Mouse (Mus musculus) limb, embryonic 14.5 days (tissue): ENCODE data around the gene Rab8b. TPM values are rescaled to one million over a fixed set of nuclear protein-coding genes. Genes with fewer than 3 reads are reported as not detected.
A peak's percentile ranks its signal among the peaks of the same experiment; 100 is the strongest.

Experiments
- ATAC-seq: fragments of 200-750 bp; cut with Nextera tagmentation; 2 replicates; pipeline ENCODE4 v1.8.0; 2017; ENCODE audit warnings: low read depth, moderate number of reproducible peaks, moderate TSS enrichment; ENCODE audit not compliant: low FRiP score
- DNase-seq: peaks from one replicate; pipeline ENCODE4 v3.0.0-alpha.2; 2015; ENCODE audit warnings: low spot score
- H3K27ac ChIP-seq: fragments of 300-500 bp; sonication (generic); replicated peaks from 2 replicates; pipeline ENCODE4 v1.5.1; 2014; ENCODE audit warnings: low read depth, mild to moderate bottlenecking, low read length, moderate library complexity, mixed read lengths
- H3K27me3 ChIP-seq: fragments of 300-500 bp; sonication (generic); 2 replicates; pipeline ENCODE4 v1.6.1; 2014; ENCODE audit warnings: low read length, mixed read lengths; ENCODE audit not compliant: control insufficient read depth, insufficient read depth
- H3K36me3 ChIP-seq: fragments of 300-500 bp; sonication (generic); 2 replicates; pipeline ENCODE4 v1.6.1; 2014; ENCODE audit warnings: mild to moderate bottlenecking, low read length, moderate library complexity, mixed read lengths; ENCODE audit not compliant: control insufficient read depth, insufficient read depth
- H3K4me1 ChIP-seq: fragments of 300-500 bp; sonication (generic); 2 replicates; pipeline ENCODE4 v1.6.1; 2014; ENCODE audit warnings: antibody characterized with exemption, low read length, mixed read lengths; ENCODE audit not compliant: control insufficient read depth, insufficient read depth
- H3K4me2 ChIP-seq: fragments of 300-500 bp; sonication (generic); replicated peaks from 2 replicates; pipeline ENCODE4 v1.6.1; 2014; ENCODE audit warnings: low read depth, mild to moderate bottlenecking, low read length, moderate library complexity; ENCODE audit not compliant: severe bottlenecking
- H3K4me3 ChIP-seq: fragments of 300-500 bp; sonication (generic); replicated peaks from 2 replicates; pipeline ENCODE4 v1.5.1; 2014; ENCODE audit warnings: low read length
- H3K9ac ChIP-seq: fragments of 300-500 bp; sonication (generic); 2 replicates; pipeline ENCODE4 v1.6.1; 2014; ENCODE audit warnings: mild to moderate bottlenecking, low read depth, low read length, moderate library complexity; ENCODE audit not compliant: severe bottlenecking
- H3K9me3 ChIP-seq: fragments of 300-500 bp; sonication (generic); 2 replicates; pipeline ENCODE4 v1.6.1; 2016; ENCODE audit warnings: low read length; ENCODE audit not compliant: control insufficient read depth
- POLR2A ChIP-seq: fragments of 200-500 bp; IDR thresholded peaks from 2 replicates; pipeline ENCODE4 v1.8.0; 2012; ENCODE audit warnings: inconsistent platforms, mild to moderate bottlenecking, moderate library complexity, borderline replicate concordance; ENCODE audit not compliant: insufficient read depth, insufficient read length; ENCODE audit errors: extremely low read depth
- WGBS: fragments of 180-500 bp; shearing (Covaris S2); extraction: QIAGEN DNeasy Blood & Tissue Kit; methylation state at CpG from one replicate; pipeline ENCODE4 v1.1.7; 2014; 5-methylcytosine and 5-hydroxymethylcytosine counted together
- polyA plus RNA-seq, 2 experiments: library from polyadenylated mRNA; depleted of rRNA in 1 of 2; stranded (reverse) in 1 of 2; unstranded in 1 of 2; fragments of >200 nt; fragmentation: Nextera tagmentation in 1 of 2; extraction: Ambion mirVana in 1 of 2; gene quantifications; 2 replicates each; pipeline versions ENCODE4 v1.2.1 to v1.2.3; 2012 to 2014

Rab8b gene
- polyA plus RNA-seq, 2 experiments: 14.3 to 15.4 TPM

GRCm38 (mm10) chr9:66922076-66922475 is 2.6 kb upstream of the Rab8b start:
- Histone ChIP-seq H3K27me3 (no peaks in the 10 kb centered on the region), H3K36me3 (no peaks in the 10 kb centered on the region), H3K4me2 (no peak overlapping the region), H3K9me3 (no peaks in the 10 kb centered on the region), H3K9ac (no peak overlapping the region), H3K4me1 (peaks cover 9% of the 10 kb centered on the region), H3K27ac (no peak overlapping the region), H3K4me3 (no peak overlapping the region)
- 98% methylated on average over 1 of the region's 1 CpGs for WGBS
- ATAC-seq (no peak), DNase-seq (no peak)
- no peak for TF ChIP-seq POLR2A

GRCm38 (mm10) chr9:66920488-66921279 is 1.2 kb upstream of the Rab8b start:
- H3K27ac ChIP-seq: no peak overlapping the region
- no peaks in the 10 kb centered on the region for H3K9me3 ChIP-seq
- TF ChIP-seq POLR2A: no peak
- no peaks in the 10 kb centered on the region for H3K27me3 ChIP-seq
- WGBS: 3% methylated on average over 6 of the region's 6 CpGs
- H3K4me2 ChIP-seq: peak overlapping the region; percentile 68
- no peaks in the 10 kb centered on the region for H3K36me3 ChIP-seq
- H3K4me3 ChIP-seq: peak overlapping the region; percentile 65; the same call in 1 of the 2 replicates
- H3K4me1 ChIP-seq: peaks cover 10% of the 10 kb centered on the region
- ATAC-seq (no peak), DNase-seq (no peak)
- no peak overlapping the region for H3K9ac ChIP-seq

- Histone ChIP-seq H3K36me3 (no peaks in the 10 kb centered on the region), H3K27me3 (no peaks in the 10 kb centered on the region), H3K4me1 (peaks cover 10% of the 10 kb centered on the region), H3K27ac (peak overlapping the region; percentile 53), H3K4me2 (peak overlapping the region; percentile 68), H3K9me3 (no peaks in the 10 kb centered on the region), H3K9ac (peak overlapping the region; percentile 43; the same call in 1 of the 2 replicates), H3K4me3 (peak overlapping the region; percentile 65)
- WGBS: 0% methylated on average over 14 of the region's 14 CpGs
- DNase-seq (peak; percentile 18), ATAC-seq (peak; percentile 58)
- TF ChIP-seq POLR2A: 0 out of 2 replicates have a peak, but pooled peaks have one; percentile 5
Measured at GRCm38 (mm10) chr9:66919981-66920380, 494 bp upstream of the Rab8b start.

- TF ChIP-seq POLR2A: no peak
- H3K4me2 ChIP-seq: peak overlapping the region; percentile 79
- peak overlapping the region; percentile 52 for H3K27ac ChIP-seq
- peaks cover 10% of the 10 kb centered on the region for H3K4me1 ChIP-seq
- H3K9me3 ChIP-seq: no peaks in the 10 kb centered on the region
- WGBS: 2% methylated on average over 27 of the region's 27 CpGs
- ATAC-seq: no peak
- H3K9ac ChIP-seq: peak overlapping the region; percentile 76
- peak overlapping the region; percentile 65 for H3K4me3 ChIP-seq
- H3K27me3 ChIP-seq: no peaks in the 10 kb centered on the region
- DNase-seq: no peak
- H3K36me3 ChIP-seq: no peaks in the 10 kb centered on the region
Measured at GRCm38 (mm10) chr9:66918672-66919330, 686 bp downstream of the Rab8b start.

- no peak overlapping the region for H3K27ac ChIP-seq
- no peak overlapping the region for H3K9ac ChIP-seq
- WGBS: 71% methylated on average over 1 of the region's 1 CpGs
- no peak for TF ChIP-seq POLR2A
- H3K4me1 ChIP-seq: peaks cover 10% of the 10 kb centered on the region
- ATAC-seq (no peak), DNase-seq (no peak)
- H3K36me3 ChIP-seq: no peaks in the 10 kb centered on the region
- peak overlapping the region; percentile 79 for H3K4me2 ChIP-seq
- H3K27me3 ChIP-seq: no peaks in the 10 kb centered on the region
- H3K4me3 ChIP-seq: peak overlapping the region; percentile 65
- H3K9me3 ChIP-seq: no peaks in the 10 kb centered on the region
Measured at GRCm38 (mm10) chr9:66917892-66918255, 1.6 kb downstream of the Rab8b start.
